Mouse (Mus musculus) T-cell, adult 2 months (primary cell): ENCODE measurements around the gene Capn2.

ENCODE experiments used
- DNase-seq: peaks from one replicate; pipeline ENCODE4 v3.0.0; 2022; ENCODE audit warnings: low spot score

Capn2 gene

GRCm38 (mm10) chr1:182501815-182502405 lies 15.5 kb downstream of the Capn2 start:
- no peak for DNase-seq

- DNase-seq, result no peak
Measured at GRCm38 (mm10) chr1:182500843-182501242, 16.6 kb downstream of the Capn2 start.

- DNase-seq, result no peak
Measured at GRCm38 (mm10) chr1:182500224-182500623, 17.2 kb downstream of the Capn2 start.

GRCm38 (mm10) chr1:182499443-182500089 lies 17.8 kb downstream of the Capn2 start:
- no peak for DNase-seq

GRCm38 (mm10) chr1:182497736-182498135 lies 19.7 kb downstream of the Capn2 start:
- no peak for DNase-seq

GRCm38 (mm10) chr1:182496685-182497084 lies 20.7 kb downstream of the Capn2 start:
- DNase-seq, result no peak

- DNase-seq, result no peak
Measured at GRCm38 (mm10) chr1:182494285-182495145, 22.9 kb downstream of the Capn2 start.

GRCm38 (mm10) chr1:182491839-182492238 lies 25.6 kb downstream of the Capn2 start:
- DNase-seq, result no peak

GRCm38 (mm10) chr1:182490568-182490967 lies 26.8 kb downstream of the Capn2 start:
- DNase-seq, result no peak

- peak; percentile 95 for DNase-seq
Measured at GRCm38 (mm10) chr1:182489803-182490452, 27.5 kb downstream of the Capn2 start.

- DNase-seq, result no peak
Measured at GRCm38 (mm10) chr1:182488503-182488902, 28.9 kb downstream of the Capn2 start.

GRCm38 (mm10) chr1:182483910-182484274 lies 33.5 kb downstream of the Capn2 start:
- no peak for DNase-seq

GRCm38 (mm10) chr1:182482991-182483909 lies 34.2 kb downstream of the Capn2 start:
- DNase-seq, result no peak

GRCm38 (mm10) chr1:182481646-182482295 lies 35.6 kb downstream of the Capn2 start:
- no peak for DNase-seq

GRCm38 (mm10) chr1:182481138-182481537 lies 36.3 kb downstream of the Capn2 start:
- no peak for DNase-seq

GRCm38 (mm10) chr1:182478935-182479334 lies 38.5 kb downstream of the Capn2 start:
- no peak for DNase-seq

GRCm38 (mm10) chr1:182475005-182475796 lies 42.2 kb downstream of the Capn2 start:
- no peak for DNase-seq

GRCm38 (mm10) chr1:182465978-182466377 lies 51.4 kb downstream of the Capn2 start:
- no peak for DNase-seq

GRCm38 (mm10) chr1:182465309-182465708 lies 52.1 kb downstream of the Capn2 start:
- no peak for DNase-seq

- no peak for DNase-seq
Measured at GRCm38 (mm10) chr1:182461813-182462212, 55.6 kb downstream of the Capn2 start.
